Mouse (Mus musculus) liver, embryonic 16.5 days (tissue): ENCODE results near the gene Znrf3. TPM values are rescaled to one million over a fixed set of nuclear protein-coding genes. Genes with fewer than 3 reads are reported as not detected.

Experiments
- ATAC-seq: fragments of 200-750 bp; cut with Nextera tagmentation; 2 replicates; pipeline ENCODE4 v1.8.0; 2017; ENCODE audit warnings: low read depth, mild to moderate bottlenecking, moderate number of reproducible peaks, moderate library complexity
- H3K27ac ChIP-seq: fragments of 300-500 bp; sonication (generic); 2 replicates; pipeline ENCODE4 v1.5.1; 2014; ENCODE audit warnings: mild to moderate bottlenecking, low read length
- H3K27me3 ChIP-seq: fragments of 300-500 bp; sonication (generic); 2 replicates; pipeline ENCODE4 v1.6.1; 2014; ENCODE audit warnings: low read depth, low read length, mixed read lengths; ENCODE audit not compliant: control insufficient read depth, insufficient read depth
- H3K36me3 ChIP-seq: fragments of 300-500 bp; sonication (generic); 2 replicates; pipeline ENCODE4 v1.6.1; 2014; ENCODE audit warnings: mild to moderate bottlenecking; ENCODE audit not compliant: control insufficient read depth, insufficient read depth
- H3K4me1 ChIP-seq: fragments of 300-500 bp; sonication (generic); 2 replicates; pipeline ENCODE4 v1.6.1; 2014; ENCODE audit warnings: low read depth, low read length, mixed read lengths; ENCODE audit not compliant: control insufficient read depth
- H3K4me2 ChIP-seq: fragments of 300-500 bp; sonication (generic); 2 replicates; pipeline ENCODE4 v1.6.1; 2014; ENCODE audit warnings: low read depth, low read length, mixed read lengths
- H3K4me3 ChIP-seq: fragments of 300-500 bp; sonication (generic); 2 replicates; pipeline ENCODE4 v1.5.1; 2014; ENCODE audit warnings: low read depth, mild to moderate bottlenecking, low read length
- H3K9ac ChIP-seq: fragments of 300-500 bp; sonication (generic); 2 replicates; pipeline ENCODE4 v1.6.1; 2014; ENCODE audit warnings: low read depth, low read length
- H3K9me3 ChIP-seq: fragments of 300-500 bp; sonication (generic); replicated peaks from 2 replicates; pipeline ENCODE4 v1.6.1; 2016; ENCODE audit warnings: low read length; ENCODE audit not compliant: control insufficient read depth
- WGBS: fragments of 180-500 bp; shearing (Covaris S2); extraction: QIAGEN DNeasy Blood & Tissue Kit; methylation state at CpG from one replicate; pipeline ENCODE4 v1.1.7; 2014; ENCODE audit not compliant: insufficient replicate concordance; 5-methylcytosine and 5-hydroxymethylcytosine counted together
- polyA plus RNA-seq: library from polyadenylated mRNA; unstranded; fragments of >200 nt; fragmentation: Nextera tagmentation; extraction: Ambion mirVana; gene quantifications from 2 replicates; pipeline ENCODE4 v1.2.1, GENCODE M21; 2015

The Znrf3 gene
- polyA plus RNA-seq, 1 experiment from 2014 or later: 2.9 TPM

DNA sequence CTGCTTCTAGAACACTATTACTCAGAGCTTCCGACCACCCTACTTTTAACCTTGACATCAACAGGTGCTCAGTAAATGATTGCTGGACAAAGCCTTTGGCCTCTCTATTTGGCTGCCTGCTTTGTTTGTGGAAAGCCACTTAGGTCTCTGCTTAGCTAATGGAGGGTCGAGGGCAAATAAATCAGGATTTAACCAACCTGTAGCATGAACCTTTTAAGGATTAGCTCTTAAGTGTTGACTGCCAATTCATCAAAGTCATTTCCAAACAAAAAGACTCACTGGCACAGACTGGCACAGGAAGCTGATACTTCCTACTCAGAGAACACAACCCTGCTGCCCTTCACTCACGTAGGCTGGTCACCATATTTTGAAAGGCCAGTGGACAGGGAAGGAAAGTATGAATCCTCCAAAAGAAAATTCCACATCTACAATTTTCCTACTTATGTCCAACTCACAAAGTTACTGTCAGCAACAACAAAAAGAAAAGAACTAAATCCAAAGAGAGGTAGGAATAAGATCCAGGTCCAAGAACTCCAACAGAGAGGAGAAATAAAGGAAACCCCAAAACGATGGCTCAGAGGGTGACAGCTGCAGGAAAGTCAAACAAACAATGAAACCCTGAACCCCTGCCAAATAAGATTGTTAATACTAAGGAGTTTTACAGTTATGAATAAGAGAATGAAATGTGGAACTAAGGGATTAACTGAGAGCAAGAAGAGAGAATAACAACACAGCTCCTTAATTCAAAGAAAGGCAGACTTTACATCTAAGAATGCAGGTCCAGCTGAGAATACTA is 97.6 kb downstream of the Znrf3 start:
- 43% methylated on average over 4 of the region's 4 CpGs for WGBS
- Histone ChIP-seq H3K9me3 (no peaks in the 10 kb centered on the region), H3K27me3 (no peaks in the 10 kb centered on the region), H3K36me3 (no peaks in the 10 kb centered on the region), H3K4me1 (no peaks in the 10 kb centered on the region; the same call in 1 of the 2 replicates), H3K27ac (no peak overlapping the region; the same call in 1 of the 2 replicates), H3K4me3 (no peak overlapping the region), H3K4me2 (peak overlapping the region; percentile 3; the same call in 1 of the 2 replicates), H3K9ac (no peak overlapping the region)
- ATAC-seq: no peak

GRCm38 (mm10) chr11:5343748-5344147 is 100.9 kb downstream of the Znrf3 start:
- WGBS: 68% methylated on average over 4 of the region's 4 CpGs
- Histone ChIP-seq H3K9me3 (no peaks in the 10 kb centered on the region), H3K4me2 (no peak overlapping the region), H3K27me3 (no peaks in the 10 kb centered on the region), H3K36me3 (no peaks in the 10 kb centered on the region), H3K9ac (no peak overlapping the region), H3K4me1 (no peaks in the 10 kb centered on the region; the same call in 1 of the 2 replicates), H3K27ac (no peak overlapping the region), H3K4me3 (no peak overlapping the region)
- no peak for ATAC-seq

DNA sequence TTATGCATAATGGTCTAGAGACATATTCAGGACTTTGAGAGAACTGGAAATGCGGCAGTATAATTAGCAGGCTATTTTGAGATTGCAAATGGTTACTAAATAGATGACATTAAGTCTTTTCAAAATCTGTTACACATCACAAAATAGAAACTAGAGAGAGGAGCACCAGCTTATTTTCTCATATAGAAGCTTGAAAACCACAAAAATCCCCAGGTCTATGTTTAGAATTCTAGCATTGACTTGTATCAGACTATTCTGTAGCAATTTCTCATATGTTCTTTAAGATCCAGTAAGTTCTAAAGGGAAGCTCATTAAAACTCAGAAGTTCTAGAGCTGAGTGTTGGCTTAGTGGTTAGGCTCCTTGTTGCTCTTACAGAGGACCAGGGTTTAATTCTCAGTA is 104.9 kb downstream of the Znrf3 start:
- no peak overlapping the region for H3K27ac ChIP-seq
- no peak overlapping the region for H3K4me2 ChIP-seq
- H3K27me3 ChIP-seq: no peaks in the 10 kb centered on the region
- no peak for ATAC-seq
- WGBS: 79% methylated on average over 1 of the region's 1 CpGs
- no peaks in the 10 kb centered on the region for H3K4me1 ChIP-seq
- no peak overlapping the region for H3K4me3 ChIP-seq
- no peaks in the 10 kb centered on the region for H3K36me3 ChIP-seq
- no peak overlapping the region for H3K9ac ChIP-seq
- H3K9me3 ChIP-seq: no peaks in the 10 kb centered on the region

GRCm38 (mm10) chr11:5336852-5337251 is 107.8 kb downstream of the Znrf3 start:
- H3K4me2 ChIP-seq: no peak overlapping the region
- no peak for ATAC-seq
- WGBS: 79% methylated on average over 7 of the region's 7 CpGs
- H3K9me3 ChIP-seq: no peaks in the 10 kb centered on the region
- no peak overlapping the region for H3K9ac ChIP-seq
- no peak overlapping the region for H3K27ac ChIP-seq
- no peaks in the 10 kb centered on the region for H3K36me3 ChIP-seq
- no peaks in the 10 kb centered on the region for H3K4me1 ChIP-seq
- no peak overlapping the region for H3K4me3 ChIP-seq
- no peaks in the 10 kb centered on the region for H3K27me3 ChIP-seq

- no peak overlapping the region for H3K9ac ChIP-seq
- no peak for ATAC-seq
- H3K4me2 ChIP-seq: no peak overlapping the region
- H3K27me3 ChIP-seq: no peaks in the 10 kb centered on the region
- H3K27ac ChIP-seq: no peak overlapping the region
- no peak overlapping the region for H3K4me3 ChIP-seq
- no peaks in the 10 kb centered on the region for H3K36me3 ChIP-seq
- no peaks in the 10 kb centered on the region for H3K4me1 ChIP-seq
- no peaks in the 10 kb centered on the region for H3K9me3 ChIP-seq
Observed at GRCm38 (mm10) chr11:5336269-5336668, 108.4 kb downstream of the Znrf3 start.

DNA sequence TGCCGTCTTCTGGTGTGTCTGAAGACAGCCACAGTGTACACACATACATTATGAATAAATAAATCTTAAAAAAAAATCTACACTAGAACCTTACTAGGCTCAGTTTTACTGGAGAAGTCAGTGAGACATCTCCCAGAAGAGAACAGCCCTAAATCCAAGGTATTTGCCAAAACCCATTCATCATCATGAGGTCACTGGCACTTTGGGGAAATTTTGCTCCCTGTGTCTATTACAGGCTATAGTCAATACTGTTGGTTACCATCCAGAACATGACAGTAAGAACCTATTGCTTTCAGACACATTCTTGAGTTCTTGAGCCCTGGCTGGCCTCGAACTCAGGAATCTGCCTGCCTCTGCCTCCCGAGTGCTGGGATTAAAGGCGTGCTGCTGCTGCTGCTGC is 113.8 kb downstream of the Znrf3 start:
- H3K4me3 ChIP-seq: no peak overlapping the region
- no peaks in the 10 kb centered on the region for H3K36me3 ChIP-seq
- no peak for ATAC-seq
- H3K4me2 ChIP-seq: no peak overlapping the region
- 70% methylated on average over 4 of the region's 4 CpGs for WGBS
- H3K4me1 ChIP-seq: no peaks in the 10 kb centered on the region
- no peaks in the 10 kb centered on the region for H3K9me3 ChIP-seq
- H3K9ac ChIP-seq: no peak overlapping the region
- H3K27ac ChIP-seq: no peak overlapping the region
- H3K27me3 ChIP-seq: no peaks in the 10 kb centered on the region

- no peak overlapping the region for H3K9ac ChIP-seq
- no peaks in the 10 kb centered on the region for H3K4me1 ChIP-seq
- no peak overlapping the region for H3K4me2 ChIP-seq
- H3K27ac ChIP-seq: no peak overlapping the region
- H3K9me3 ChIP-seq: no peaks in the 10 kb centered on the region
- no peaks in the 10 kb centered on the region for H3K27me3 ChIP-seq
- ATAC-seq: no peak
- 60% methylated on average over 1 of the region's 1 CpGs for WGBS
- H3K36me3 ChIP-seq: no peaks in the 10 kb centered on the region
- H3K4me3 ChIP-seq: no peak overlapping the region
Observed at GRCm38 (mm10) chr11:5327693-5328092, 117.0 kb downstream of the Znrf3 start.

- Histone ChIP-seq H3K36me3 (no peaks in the 10 kb centered on the region), H3K9ac (no peak overlapping the region), H3K4me1 (no peaks in the 10 kb centered on the region), H3K27ac (no peak overlapping the region), H3K4me2 (no peak overlapping the region), H3K27me3 (no peaks in the 10 kb centered on the region), H3K4me3 (no peak overlapping the region), H3K9me3 (no peaks in the 10 kb centered on the region)
- WGBS: 73% methylated on average over 3 of the region's 3 CpGs
- ATAC-seq: no peak
Observed at GRCm38 (mm10) chr11:5326252-5326651, 118.4 kb downstream of the Znrf3 start.

GRCm38 (mm10) chr11:5325217-5325616 is 119.4 kb downstream of the Znrf3 start:
- Histone ChIP-seq H3K36me3 (no peaks in the 10 kb centered on the region), H3K4me2 (no peak overlapping the region), H3K9ac (no peak overlapping the region), H3K4me3 (no peak overlapping the region), H3K27me3 (no peaks in the 10 kb centered on the region), H3K9me3 (no peaks in the 10 kb centered on the region), H3K27ac (no peak overlapping the region), H3K4me1 (no peaks in the 10 kb centered on the region)
- WGBS: 69% methylated on average over 6 of the region's 6 CpGs
- ATAC-seq: no peak
